Mouse (Mus musculus) right cerebral cortex, postnatal 36 days (tissue): ENCODE results near the gene Frmpd4.

ENCODE experiments used
- DNase-seq, 2 experiments: peaks; one replicate each; pipeline ENCODE4 v3.0.0; 2022; ENCODE audit warnings: low spot score in 2 of 2, mixed read lengths in 1 of 2

Frmpd4 gene

DNA sequence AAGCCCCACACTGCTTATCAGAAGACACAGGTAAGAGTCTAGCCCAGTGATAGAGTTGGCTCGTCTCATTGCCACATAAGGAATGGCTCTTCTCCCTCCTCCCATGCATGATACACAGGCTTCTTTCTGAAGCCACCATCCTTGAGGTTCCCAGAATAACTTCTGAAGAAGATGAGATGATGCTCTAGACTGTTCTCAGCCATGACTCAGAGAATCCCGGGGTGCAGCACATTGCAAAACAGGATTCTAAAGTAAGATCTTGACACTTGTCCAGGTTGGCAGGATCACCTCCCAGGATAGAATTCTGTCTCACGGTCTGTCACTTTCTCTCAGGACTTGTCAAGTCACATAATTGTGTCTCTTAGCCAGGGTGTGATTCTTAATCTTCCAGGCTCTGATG, 1024.2 kb downstream of the Frmpd4 start:
- DNase-seq = peak; percentile 4 to 30

DNA sequence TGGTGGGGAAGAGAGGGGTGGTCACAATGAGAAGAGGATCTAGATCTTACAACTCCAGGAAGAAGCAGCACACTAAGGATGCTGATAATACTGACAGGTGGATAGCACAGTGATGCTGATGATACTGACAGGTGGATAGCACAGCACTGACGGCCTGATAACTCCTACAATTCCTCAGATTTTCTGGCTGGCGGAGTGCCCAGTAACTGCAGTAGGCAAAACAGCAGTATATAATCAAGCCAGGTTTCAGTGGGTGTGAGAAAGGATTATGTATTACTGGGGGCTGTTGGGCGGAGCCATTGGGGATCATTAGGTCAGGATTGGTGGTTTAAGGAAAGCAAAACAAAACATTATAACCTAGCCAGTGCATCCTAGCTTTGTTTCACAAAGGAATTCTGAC, 1053.9 kb downstream of the Frmpd4 start:
- DNase-seq = no peak

DNA sequence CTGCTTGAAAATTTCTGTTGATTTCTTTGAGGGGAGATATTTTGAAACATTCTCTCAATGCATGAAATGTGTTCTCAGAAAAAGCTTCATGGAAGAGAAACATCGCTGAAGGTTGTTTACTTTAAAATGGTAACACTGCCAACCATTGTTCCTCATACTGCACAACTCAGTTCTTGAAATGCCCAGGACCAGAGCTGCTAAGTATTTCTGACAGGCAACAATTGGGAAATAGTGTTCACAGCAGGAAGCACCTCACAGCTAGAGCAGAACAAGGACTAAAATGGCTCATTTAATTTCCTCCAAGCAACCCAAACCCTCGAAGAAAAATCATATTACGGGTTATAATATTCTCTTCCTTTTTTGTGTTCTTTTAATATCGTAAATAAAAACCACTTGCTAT, 1054.5 kb downstream of the Frmpd4 start:
- DNase-seq = no peak

DNA sequence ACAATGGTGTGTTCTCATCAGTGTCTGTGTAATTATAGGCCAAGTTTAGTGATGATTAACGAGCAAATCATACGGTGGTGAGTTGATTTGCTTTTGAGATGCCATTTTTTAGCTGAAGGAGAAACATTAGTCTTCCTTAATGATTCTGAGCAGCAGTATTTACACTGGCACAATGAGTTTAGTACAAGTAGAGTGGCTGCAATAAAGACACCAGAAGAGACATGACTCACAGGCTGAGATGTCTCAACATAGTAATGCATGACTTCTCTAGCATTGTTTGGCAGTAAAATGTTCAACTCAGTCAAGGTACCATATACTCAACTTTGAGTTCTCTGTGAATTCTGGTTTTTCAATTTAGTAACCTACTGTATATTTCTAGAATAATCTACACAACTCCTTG, 1058.6 kb downstream of the Frmpd4 start:
- no peak for DNase-seq

DNA sequence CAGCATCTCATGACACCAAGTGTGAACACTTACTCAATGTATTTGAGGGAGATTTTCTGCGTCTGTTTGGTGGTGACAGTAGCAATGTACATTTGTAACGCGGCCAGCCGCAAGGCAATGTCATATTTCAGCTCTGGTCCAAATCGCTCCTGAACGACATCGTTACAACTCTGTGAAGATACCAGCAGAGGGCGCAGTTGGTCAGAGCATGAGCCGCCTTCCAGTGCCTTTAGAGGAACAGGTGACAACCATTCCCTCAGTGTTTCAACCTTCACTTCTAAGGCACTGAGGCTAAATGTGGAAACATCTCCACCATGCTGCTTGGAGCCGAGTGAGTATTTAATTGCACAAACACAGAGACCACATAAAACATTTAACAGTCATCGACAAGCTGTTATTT, 1079.3 kb downstream of the Frmpd4 start:
- DNase-seq = peak; percentile 21 to 29

DNA sequence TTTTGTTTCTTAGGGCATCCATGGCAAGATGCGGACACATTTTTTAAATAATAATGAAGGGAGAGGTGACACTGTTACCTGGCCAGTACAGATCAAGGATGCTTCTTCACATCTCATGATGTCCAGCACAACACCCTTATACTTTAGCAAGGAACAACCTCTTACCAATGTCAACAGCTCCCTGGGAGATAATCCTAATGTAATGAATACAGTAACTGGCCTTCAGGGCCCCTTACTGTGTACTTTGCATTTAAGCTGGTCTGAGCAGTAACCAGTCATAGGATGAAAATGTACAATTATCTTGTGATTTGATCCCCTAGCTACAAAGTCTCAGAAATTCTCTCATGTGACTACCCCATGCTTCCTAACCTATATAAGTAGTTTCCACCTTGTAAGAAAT, 1084.8 kb downstream of the Frmpd4 start:
- DNase-seq = no peak

DNA sequence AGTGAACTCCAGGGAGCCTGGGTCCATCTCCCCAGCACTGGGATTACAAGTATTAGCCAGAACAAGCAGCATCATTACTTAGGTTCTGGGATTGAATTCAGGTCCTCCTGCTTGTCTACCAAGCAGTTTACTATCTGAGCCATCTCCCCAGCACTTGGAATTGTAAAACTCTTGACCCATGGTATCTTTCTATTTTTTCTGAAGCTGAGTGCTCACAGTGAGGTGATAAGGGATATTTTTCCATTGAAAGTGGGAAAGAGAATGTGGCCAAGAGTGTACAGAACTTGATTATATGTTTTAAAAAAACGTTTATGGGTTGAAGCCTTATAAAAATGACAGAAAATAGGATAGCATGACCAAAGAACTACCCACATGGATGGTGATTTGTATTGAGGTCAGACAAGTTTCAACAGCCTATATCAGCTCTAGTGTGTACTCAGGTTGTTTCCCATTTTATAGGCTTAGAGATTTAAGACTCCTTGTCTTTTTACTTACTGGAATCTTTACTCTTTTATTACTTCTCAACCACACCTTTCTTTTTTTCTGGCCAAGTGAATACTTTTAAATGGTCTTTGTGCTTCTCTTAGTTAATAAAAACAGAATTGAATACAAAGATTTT, 1085.3 kb downstream of the Frmpd4 start:
- DNase-seq = no peak

DNA sequence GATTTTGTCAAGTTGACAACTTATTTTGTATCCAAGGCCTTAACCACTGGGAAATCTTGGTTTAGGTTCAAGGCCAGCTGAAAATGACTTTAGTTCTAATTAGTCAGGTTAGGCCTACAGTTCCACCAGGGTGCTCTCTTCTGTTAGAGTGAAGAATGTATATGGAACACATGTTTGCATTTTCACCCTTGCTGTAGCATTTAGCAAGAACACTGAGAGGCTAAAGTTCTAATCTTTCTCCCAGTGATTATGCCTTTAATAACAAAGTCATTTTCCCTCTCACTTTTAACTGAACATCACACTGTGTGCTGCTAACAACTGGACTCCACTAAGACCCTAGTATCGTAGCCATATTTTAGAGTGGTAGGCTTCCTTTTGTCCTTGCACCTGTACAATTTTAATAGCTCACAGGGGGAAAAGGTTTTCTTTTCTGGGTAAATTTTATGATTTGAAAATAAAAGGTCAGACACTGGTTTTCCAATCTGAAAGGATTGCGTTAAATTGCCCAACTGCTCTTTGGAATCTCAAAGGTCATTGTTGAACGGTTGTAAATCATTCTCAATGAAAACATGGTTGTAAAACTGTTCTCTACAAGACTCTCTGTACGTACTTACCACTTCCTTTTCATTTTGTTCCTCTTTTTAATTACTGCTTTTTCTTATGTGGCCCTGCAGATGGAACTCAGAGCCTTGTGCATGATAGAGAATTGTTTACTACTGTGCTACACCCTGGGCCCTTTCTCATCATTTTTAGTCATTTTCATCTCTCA, 1093.4 kb downstream of the Frmpd4 start:
- no peak for DNase-seq

DNA sequence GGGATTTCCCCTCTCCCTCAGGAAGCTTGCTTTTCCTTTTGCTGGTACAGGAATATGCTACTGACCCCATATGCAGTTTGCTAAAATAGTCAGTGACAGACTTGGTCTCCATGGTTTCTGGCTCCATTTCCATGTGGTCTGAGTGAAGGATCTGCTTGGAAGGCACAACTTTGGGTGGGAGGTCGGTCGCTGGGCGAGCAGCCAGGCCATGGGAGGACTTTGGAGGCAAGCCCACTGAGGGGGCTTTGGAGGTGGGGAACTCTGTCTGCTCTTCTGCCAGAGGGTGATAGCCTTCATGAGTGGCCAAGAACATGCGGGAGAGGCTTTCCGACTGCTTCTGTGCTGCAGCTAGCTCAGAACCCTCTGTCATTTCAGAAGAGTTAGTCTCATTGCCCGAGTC, 1099.4 kb downstream of the Frmpd4 start:
- DNase-seq = no peak

DNA sequence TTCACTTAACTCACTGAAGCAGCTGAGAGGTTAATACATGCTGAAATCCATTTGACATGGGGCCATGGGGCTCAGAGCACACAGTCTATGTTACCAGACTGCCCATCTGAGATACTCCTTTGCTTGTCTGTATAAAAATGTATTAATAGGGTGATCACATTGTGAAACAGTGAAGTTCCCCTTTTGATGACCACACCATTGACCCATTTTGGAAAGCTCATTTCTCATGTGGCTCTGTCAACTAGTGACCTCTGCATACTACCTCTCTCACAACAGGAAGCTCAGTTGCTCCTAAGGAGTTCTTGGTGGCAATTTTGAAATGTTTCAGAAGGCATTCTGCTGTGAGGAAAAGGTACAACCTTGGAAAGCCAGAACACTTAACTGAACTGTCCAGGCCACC, 1142.1 kb downstream of the Frmpd4 start:
- no peak for DNase-seq

DNA sequence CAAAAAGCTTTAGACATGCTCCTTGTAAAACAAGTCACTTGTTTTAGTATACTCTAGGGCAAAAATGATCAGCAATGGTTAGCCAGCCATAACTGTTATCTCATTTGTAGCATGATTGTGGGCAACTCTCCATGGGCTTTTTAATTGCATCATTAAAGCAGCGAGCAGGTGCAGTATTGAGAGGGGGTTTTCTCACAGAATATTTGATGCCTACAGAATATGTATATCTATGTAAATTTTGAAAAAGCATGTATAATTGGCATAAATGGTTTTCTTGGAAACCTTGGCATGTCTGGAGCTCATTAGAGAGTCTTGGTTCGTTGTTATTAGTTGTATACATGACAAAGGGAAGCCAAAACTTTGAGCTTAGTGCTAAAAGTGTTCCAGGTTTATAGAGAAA, 1143.1 kb downstream of the Frmpd4 start:
- DNase-seq = no peak
